Mouse (Mus musculus) spleen, adult 2 months (tissue): ENCODE results near the gene Vegfb. TPM values are rescaled to one million over a fixed set of nuclear protein-coding genes. Genes with fewer than 3 reads are reported as not detected.

ENCODE experiments used
- DNase-seq, 2 experiments: peaks; one replicate each; pipeline versions ENCODE4 v3.0.0 to v3.0.0-alpha.2; 2012 to 2021; ENCODE audit warnings: low spot score in 2 of 2, low read depth in 1 of 2
- H3K27ac ChIP-seq: fragments of 200-500 bp; 2 replicates; pipeline ENCODE4 v1.5.1; 2012; ENCODE audit warnings: low read length, inconsistent platforms; ENCODE audit not compliant: insufficient read depth
- H3K27me3 ChIP-seq: fragments of 200-500 bp; 2 replicates; pipeline ENCODE4 v1.6.1; 2012; ENCODE audit warnings: mild to moderate bottlenecking, moderate library complexity, low read length, inconsistent platforms; ENCODE audit not compliant: control insufficient read depth, insufficient read depth
- H3K36me3 ChIP-seq: fragments of 200-500 bp; 2 replicates; pipeline ENCODE4 v1.6.1; 2012; ENCODE audit warnings: mild to moderate bottlenecking, low read length, inconsistent platforms; ENCODE audit not compliant: control insufficient read depth, insufficient read depth
- H3K4me1 ChIP-seq: fragments of 200-500 bp; 2 replicates; pipeline ENCODE4 v1.6.1; 2011; ENCODE audit warnings: inconsistent platforms; ENCODE audit not compliant: control insufficient read depth, insufficient read depth, insufficient read length
- H3K4me3 ChIP-seq: fragments of 200-500 bp; 2 replicates; pipeline ENCODE4 v1.5.1; 2011; ENCODE audit warnings: mild to moderate bottlenecking, inconsistent platforms; ENCODE audit not compliant: insufficient read depth, insufficient read length; ENCODE audit errors: extremely low read depth
- CTCF ChIP-seq: fragments of 200-500 bp; IDR thresholded peaks from 2 replicates; pipeline ENCODE4 v1.5.1; 2011; ENCODE audit warnings: mild to moderate bottlenecking, inconsistent platforms; ENCODE audit not compliant: insufficient read depth, insufficient read length, insufficient replicate concordance; ENCODE audit errors: extremely low read depth
- POLR2A ChIP-seq: fragments of 200-500 bp; IDR thresholded peaks from 2 replicates; pipeline ENCODE4 v1.6.1; 2011; ENCODE audit warnings: low read depth, low read length, inconsistent platforms
- WGBS: fragments of 180-500 bp; shearing (Covaris S2); methylation state at CpG from one replicate; pipeline ENCODE4 v1.1.7; 2018; 5-methylcytosine and 5-hydroxymethylcytosine counted together
- polyA plus RNA-seq: library from polyadenylated mRNA; depleted of rRNA; stranded (reverse); fragments of >200 nt; gene quantifications from 2 replicates; pipeline ENCODE4 v1.2.3, GENCODE M21; 2012

The Vegfb gene
- polyA plus RNA-seq, 1 experiment = 20.7 TPM

DNA sequence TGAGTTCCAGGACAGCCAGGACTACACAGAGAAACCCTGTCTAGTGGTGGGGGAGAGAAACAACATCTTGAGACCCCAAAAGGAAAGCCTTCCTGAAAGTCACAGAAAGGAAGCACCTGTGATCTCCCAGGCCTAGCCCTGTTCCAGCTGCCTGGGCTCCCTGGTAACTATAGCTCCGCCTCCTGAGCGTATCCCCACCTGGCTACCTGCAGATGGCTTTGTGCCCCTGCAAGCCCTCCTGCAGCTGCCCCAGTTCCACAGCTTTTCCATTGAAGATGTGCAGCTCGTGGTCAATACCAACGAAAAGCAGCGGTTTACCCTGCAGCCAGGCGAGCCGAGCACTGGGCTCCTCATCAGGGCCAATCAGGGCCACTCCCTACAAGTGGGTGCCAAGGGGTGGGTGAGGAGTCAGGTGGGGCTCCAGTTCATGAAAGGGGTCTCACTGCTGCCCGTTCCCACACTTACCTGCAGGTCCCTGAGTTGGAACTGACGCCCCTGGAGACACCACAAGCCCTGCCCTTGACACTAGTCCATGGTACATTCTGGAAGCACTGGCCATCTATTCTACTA is 10.4 kb upstream of the Vegfb start:
- no peak for TF ChIP-seq POLR2A
- TF ChIP-seq CTCF = no peak
- H3K4me1 ChIP-seq = peaks cover 20% of the 10 kb centered on the region
- 74% methylated on average over 9 of the region's 9 CpGs for WGBS
- H3K4me3 ChIP-seq = no peak overlapping the region
- peaks cover 35% of the 10 kb centered on the region for H3K36me3 ChIP-seq
- no peak overlapping the region for H3K27ac ChIP-seq
- H3K27me3 ChIP-seq = no peaks in the 10 kb centered on the region
- DNase-seq = no peak

DNA sequence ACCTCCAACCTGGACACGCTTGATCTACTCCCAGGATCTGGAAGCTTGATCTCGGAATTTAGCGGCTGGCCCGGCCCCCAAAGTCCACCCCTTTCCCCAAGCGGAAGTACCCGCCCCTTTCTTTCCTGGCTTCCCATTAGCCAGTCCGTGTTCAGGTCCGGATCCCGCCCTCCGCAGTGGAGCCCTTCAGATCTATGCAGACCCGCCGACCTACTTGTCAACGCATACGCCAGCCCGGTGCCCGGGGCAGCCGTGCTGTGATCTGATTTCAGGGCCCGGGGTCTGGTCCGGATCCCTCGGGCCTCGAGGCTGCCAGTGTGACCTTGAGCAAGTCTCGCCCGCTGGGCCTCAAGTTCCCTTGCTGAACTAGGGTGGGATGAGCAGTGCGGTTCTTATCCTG is 8.6 kb upstream of the Vegfb start, which contains the start of the genes Nudt22 and Trpt1:
TSS of gene Nudt22 (minus strand) at position 112 of the 400 bp plus-strand sequence.
TSS of gene Trpt1 (plus strand) at position 126 of the 400 bp plus-strand sequence.
- Histone ChIP-seq H3K36me3 (peaks cover 20% of the 10 kb centered on the region), H3K4me3 (peak within 1 kb of the TSS; percentile 62), H3K27me3 (no peaks in the 10 kb centered on the region), H3K27ac (peak within 1 kb of the TSS; percentile 39), H3K4me1 (peaks cover 20% of the 10 kb centered on the region)
- TF ChIP-seq CTCF (no peak), POLR2A (no peak)
- DNase-seq = peak in 1 of 2 experiments; percentile 57
- WGBS = 2% methylated on average over 24 of the region's 24 CpGs

- Histone ChIP-seq H3K27me3 (no peaks in the 10 kb centered on the region), H3K27ac (no peak overlapping the region; the same call in 1 of the 2 replicates), H3K4me3 (peak overlapping the region; percentile 62), H3K36me3 (peaks cover 18% of the 10 kb centered on the region), H3K4me1 (peaks cover 20% of the 10 kb centered on the region)
- no peak for TF ChIP-seq CTCF
- TF ChIP-seq POLR2A = no peak
- DNase-seq = no peak
- 55% methylated on average over 20 of the region's 21 CpGs for WGBS
Measured at GRCm38 (mm10) chr19:6995255-6995991, 8.0 kb upstream of the Vegfb start.

- TF ChIP-seq POLR2A (no peak), CTCF (no peak)
- Histone ChIP-seq H3K4me1 (peaks cover 20% of the 10 kb centered on the region), H3K27ac (no peak overlapping the region), H3K4me3 (no peak overlapping the region), H3K36me3 (peaks cover 10% of the 10 kb centered on the region), H3K27me3 (no peaks in the 10 kb centered on the region)
- 92% methylated on average over 8 of the region's 8 CpGs for WGBS
- DNase-seq = no peak
Measured at GRCm38 (mm10) chr19:6994489-6994888, 7.0 kb upstream of the Vegfb start.

GRCm38 (mm10) chr19:6994002-6994401 is 6.6 kb upstream of the Vegfb start:
- no peak for DNase-seq
- Histone ChIP-seq H3K27me3 (no peaks in the 10 kb centered on the region), H3K27ac (no peak overlapping the region), H3K4me3 (no peak overlapping the region), H3K4me1 (peaks cover 20% of the 10 kb centered on the region), H3K36me3 (peaks cover 5% of the 10 kb centered on the region)
- TF ChIP-seq CTCF (no peak), POLR2A (no peak)
- WGBS = 90% methylated on average over 8 of the region's 8 CpGs

DNA sequence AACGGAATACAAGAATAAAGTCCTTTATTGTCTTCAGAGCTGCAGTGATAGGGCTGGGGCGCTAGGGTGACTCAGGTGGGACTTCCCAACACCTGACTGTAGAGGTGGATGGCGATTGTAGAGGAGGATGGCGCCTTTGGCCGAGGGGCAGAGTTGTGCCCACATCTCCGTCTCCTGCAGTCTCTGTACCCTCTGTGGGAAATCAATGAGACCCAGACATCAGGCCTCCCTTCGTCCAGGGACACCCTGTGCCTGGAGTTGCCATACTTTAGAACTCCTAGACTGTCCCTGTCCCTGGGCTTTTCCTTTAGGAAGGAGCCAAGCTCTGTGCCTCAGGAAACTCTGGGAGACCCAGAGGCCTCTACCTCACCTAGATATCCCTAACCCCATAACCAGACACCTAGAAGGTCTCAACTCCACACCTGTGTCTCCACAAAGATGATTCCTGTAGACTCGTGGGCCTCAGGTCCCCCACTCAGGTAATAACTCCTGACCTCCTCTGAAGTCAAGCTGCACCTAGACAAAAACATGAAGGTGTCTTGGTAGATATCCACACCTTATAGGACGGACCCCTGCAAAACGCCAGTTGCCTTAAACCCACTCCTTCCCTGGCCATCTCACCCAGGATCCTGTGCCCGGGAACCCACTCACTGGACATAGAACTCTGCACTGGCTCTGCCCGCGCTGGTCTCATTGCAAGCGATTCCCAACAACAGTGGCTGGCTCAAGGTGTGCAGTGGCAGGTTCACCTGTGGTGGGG is 5.7 kb upstream of the Vegfb start:
- peak overlapping the region; percentile 26; the same call in 1 of the 2 replicates for H3K27ac ChIP-seq
- no peaks in the 10 kb centered on the region for H3K27me3 ChIP-seq
- DNase-seq = no peak
- H3K36me3 ChIP-seq = peaks cover 1% of the 10 kb centered on the region; the same call in 1 of the 2 replicates
- 74% methylated on average over 14 of the region's 14 CpGs for WGBS
- peak overlapping the region; percentile 44 for H3K4me3 ChIP-seq
- peaks cover 20% of the 10 kb centered on the region for H3K4me1 ChIP-seq
- no peak for TF ChIP-seq POLR2A
- TF ChIP-seq CTCF = no peak
